Comparison of ENCODE assay signal across 7 mouse cellular contexts in the genomic region with DNA sequence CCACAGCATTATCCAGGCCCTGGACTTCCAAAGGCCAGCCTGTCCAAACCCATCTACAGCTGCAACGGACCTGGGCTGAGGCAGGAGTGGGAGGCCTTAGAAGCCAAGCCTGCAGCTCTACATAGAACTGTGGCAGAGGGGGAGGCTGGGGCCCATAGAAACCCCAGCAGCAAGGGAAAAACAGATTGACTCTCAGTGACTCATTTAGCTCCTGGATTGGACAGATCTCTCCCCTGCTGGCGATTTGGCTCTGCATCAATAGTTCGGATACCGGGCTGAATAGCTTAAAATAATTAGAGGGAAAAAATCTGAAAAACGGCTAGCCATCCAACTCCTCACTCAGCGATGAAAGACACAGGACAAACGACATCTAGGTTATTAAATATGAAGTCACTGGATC.
A peak's percentile ranks its signal among the peaks of the same experiment; 100 is the strongest.
DNase-seq lines count a peak whose midpoint lies in the region; ATAC-seq and TF ChIP-seq lines count a peak whose summit lies in the region.

No protein-coding gene starts in this region.

- no peaks in the 10 kb centered on the region for H3K27me3 ChIP-seq in neural tube, embryonic 14.5 days (ENCODE audit: control insufficient read depth, insufficient read depth, low read length)
- no peaks in the 10 kb centered on the region for H3K27me3 ChIP-seq in kidney, embryonic 14.5 days (ENCODE audit: control insufficient read depth, insufficient read depth, low read length)

- TF ChIP-seq POLR2A in embryonic fibroblast, embryonic 13.5 days (IDR thresholded peaks at IDR 0.05; ENCODE audit: low read depth, low read length) = no peak

- no peak overlapping the region for H3K4me3 ChIP-seq in embryonic fibroblast, embryonic 13.5 days (ENCODE audit: insufficient read depth, low read length)
- H3K4me3 ChIP-seq in neural tube, embryonic 14.5 days (ENCODE audit: low read depth, low read length) = no peak overlapping the region
- H3K4me3 ChIP-seq in kidney, embryonic 14.5 days (ENCODE audit: low read length) = no peak overlapping the region

- WGBS in neural tube, embryonic 14.5 days = 52% methylated on average over 7 of the region's 7 CpGs
- 65% methylated on average over 7 of the region's 7 CpGs for WGBS in kidney, embryonic 14.5 days

- no peak for TF ChIP-seq CTCF in embryonic fibroblast, embryonic 13.5 days (IDR thresholded peaks at IDR 0.05; ENCODE audit: borderline replicate concordance, insufficient read depth, low read length)

- ATAC-seq in cerebellum, adult (ENCODE audit: insufficient number of reproducible peaks, low FRiP score, low TSS enrichment) = peak; percentile 94
- ATAC-seq in neural tube, embryonic 14.5 days (ENCODE audit: low read depth) = peak; percentile 75; the same call in 1 of the 2 replicates
- ATAC-seq in kidney, embryonic 14.5 days (ENCODE audit: low FRiP score, low TSS enrichment) = no peak

- DNase-seq in layer of hippocampus, adult 11-12 months (ENCODE audit: low spot score) = peak; percentile 79
- DNase-seq in thymus, postnatal 4 days = no peak
- no peak for DNase-seq in spleen, postnatal 36 days (ENCODE audit: low spot score in 2 of 2)

- no peak overlapping the region for H3K9ac ChIP-seq in neural tube, embryonic 14.5 days (replicated peaks; ENCODE audit: low read depth, low read length)
- no peak overlapping the region for H3K9ac ChIP-seq in kidney, embryonic 14.5 days (ENCODE audit: low read depth, low read length)

- no peaks in the 10 kb centered on the region for H3K36me3 ChIP-seq in neural tube, embryonic 14.5 days (ENCODE audit: control insufficient read depth, insufficient read depth, low read length)
- H3K36me3 ChIP-seq in kidney, embryonic 14.5 days (ENCODE audit: control insufficient read depth, insufficient read depth, low read length) = no peaks in the 10 kb centered on the region

- no peak overlapping the region for H3K4me2 ChIP-seq in neural tube, embryonic 14.5 days (ENCODE audit: low read depth, low read length)
- H3K4me2 ChIP-seq in kidney, embryonic 14.5 days (replicated peaks; ENCODE audit: low read depth, low read length) = no peak overlapping the region

- H3K4me1 ChIP-seq in embryonic fibroblast, embryonic 13.5 days (ENCODE audit: control insufficient read depth, insufficient read depth, low read length) = no peaks in the 10 kb centered on the region
- H3K4me1 ChIP-seq in neural tube, embryonic 14.5 days (ENCODE audit: control insufficient read depth, insufficient read depth, low read length) = no peaks in the 10 kb centered on the region
- no peaks in the 10 kb centered on the region for H3K4me1 ChIP-seq in kidney, embryonic 14.5 days (ENCODE audit: control insufficient read depth, insufficient read depth, low read length)

- 0 out of 2 replicates have a peak overlapping the region, but pooled peaks have one; percentile 15 for H3K27ac ChIP-seq in embryonic fibroblast, embryonic 13.5 days (ENCODE audit: insufficient read depth, low read length)
- no peak overlapping the region for H3K27ac ChIP-seq in neural tube, embryonic 14.5 days (ENCODE audit: low read depth, low read length)
- no peak overlapping the region for H3K27ac ChIP-seq in kidney, embryonic 14.5 days (ENCODE audit: low read depth, low read length)

- H3K9me3 ChIP-seq in neural tube, embryonic 14.5 days (ENCODE audit: control insufficient read depth, low read length) = no peaks in the 10 kb centered on the region
- no peaks in the 10 kb centered on the region for H3K9me3 ChIP-seq in kidney, embryonic 14.5 days (ENCODE audit: control insufficient read depth, low read length)
